Mouse (Mus musculus): ENCODE data around the gene Rnf150.

DNA sequence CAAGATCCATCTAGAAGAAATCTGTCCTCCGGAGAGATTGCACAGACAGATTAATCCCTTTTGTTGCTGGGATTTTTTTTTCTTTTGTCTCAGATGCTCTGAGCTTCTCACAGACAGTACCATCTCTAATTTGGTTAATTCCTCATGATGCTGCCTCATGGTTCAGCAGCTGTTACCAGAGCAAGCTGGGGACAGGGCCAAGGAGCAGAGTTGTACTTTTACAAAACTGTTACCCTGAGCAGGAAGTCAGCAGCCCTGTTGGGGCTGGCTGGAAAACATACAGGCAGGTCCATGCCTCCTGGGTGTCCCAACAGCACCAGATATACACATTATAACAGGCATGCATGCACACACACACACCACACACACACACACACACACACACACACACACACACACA lies 186.5 kb downstream of the Rnf150 start:
- TF ChIP-seq CTCF (IDR thresholded peaks at IDR 0.05; ENCODE audit: borderline replicate concordance, control insufficient read depth, extremely low read depth, insufficient read depth, low read length, poor library complexity) (no peak), POLR2A (IDR thresholded peaks at IDR 0.05; ENCODE audit: control insufficient read depth, extremely low read depth, insufficient read depth, low read length, poor library complexity) (no peak)
